Mouse (Mus musculus): ENCODE results near the gene Nes. TPM values are rescaled to one million over a fixed set of nuclear protein-coding genes. Genes with fewer than 3 reads are reported as not detected.

Nes gene
- polyA plus RNA-seq, 1 experiment from 2014 or later: 28.9 TPM

DNA sequence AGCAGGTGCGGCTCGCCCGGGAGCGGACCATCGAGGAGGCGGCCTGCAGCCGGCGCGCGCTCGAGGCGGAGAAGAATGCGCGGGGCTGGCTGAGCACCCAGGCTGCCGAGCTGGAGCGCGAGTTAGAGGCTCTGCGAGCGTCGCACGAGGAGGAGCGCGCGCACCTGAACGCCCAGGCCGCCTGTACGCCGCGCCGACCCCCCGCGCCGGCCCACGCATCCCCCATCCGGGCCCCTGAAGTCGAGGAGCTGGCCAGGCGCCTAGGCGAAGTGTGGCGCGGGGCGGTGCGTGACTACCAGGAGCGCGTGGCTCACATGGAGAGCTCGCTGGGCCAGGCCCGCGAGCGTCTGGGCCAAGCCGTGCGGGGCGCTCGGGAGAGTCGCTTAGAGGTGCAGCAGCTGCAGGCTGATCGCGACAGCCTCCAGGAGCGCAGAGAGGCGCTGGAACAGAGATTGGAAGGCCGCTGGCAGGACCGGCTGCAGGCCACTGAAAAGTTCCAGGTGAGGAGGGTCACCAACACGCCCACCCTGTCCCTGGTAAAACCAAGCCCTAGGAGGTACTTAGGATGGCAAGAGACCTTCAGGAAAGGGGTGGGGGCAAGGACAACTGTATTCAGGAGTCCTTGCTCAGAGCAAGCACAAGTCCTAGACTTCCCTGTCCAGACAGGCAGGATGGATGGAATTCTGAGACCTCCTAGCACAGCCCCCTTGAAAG, 768 bp downstream of the Nes start:
- H3K4me2 ChIP-seq (ENCODE audit: low read length): peak overlapping the region; percentile 84

DNA sequence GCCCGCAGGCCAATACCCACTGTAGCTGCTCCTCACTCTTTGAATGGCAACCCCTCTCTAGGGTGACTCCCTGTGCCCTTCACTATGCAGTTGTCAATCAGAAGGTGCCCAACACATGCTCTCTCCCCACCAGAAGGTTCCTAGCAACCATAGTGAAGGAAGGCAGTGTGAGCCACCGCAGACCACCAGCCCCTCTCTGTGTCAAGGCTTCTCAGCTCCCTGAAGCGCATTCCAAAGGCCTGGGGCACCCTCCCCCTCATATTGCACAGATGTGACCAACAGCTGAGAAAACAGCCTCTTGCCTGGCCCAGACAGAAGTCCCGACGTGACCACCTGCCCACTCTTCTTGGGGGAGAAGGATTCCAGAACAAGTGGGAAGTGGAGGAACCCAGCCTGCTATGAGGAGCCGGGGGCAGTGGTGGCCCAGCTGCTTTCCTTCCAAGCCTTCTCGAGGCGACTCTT, 1.4 kb downstream of the Nes start:
- no peak for DNase-seq (ENCODE audit: low spot score)
- WGBS: 10% methylated on average over 8 of the region's 8 CpGs
- Histone ChIP-seq H3K9me3 (replicated peaks; ENCODE audit: low read length) (no peaks in the 10 kb centered on the region), H3K4me2 (ENCODE audit: low read length) (peak overlapping the region; percentile 84), H3K4me1 (replicated peaks; ENCODE audit: insufficient read depth, low read length) (peaks cover 27% of the 10 kb centered on the region), H3K27ac (no peak overlapping the region), H3K36me3 (ENCODE audit: insufficient read depth, low read length) (peaks cover 7% of the 10 kb centered on the region; the same call in 1 of the 2 replicates), H3K4me3 (replicated peaks; ENCODE audit: low read depth, low read length) (peak overlapping the region; percentile 53), H3K9ac (ENCODE audit: low read depth, low read length) (peak overlapping the region; percentile 19; the same call in 1 of the 2 replicates), H3K27me3 (ENCODE audit: insufficient read depth, low read length) (no peaks in the 10 kb centered on the region)
- ATAC-seq (replicated peaks; ENCODE audit: low FRiP score, low read depth): no peak; the same call in 1 of the 2 replicates
- TF ChIP-seq CTCF (IDR thresholded peaks at IDR 0.05; ENCODE audit: low read depth): no peak

More for the DNA sequence above, 768 bp downstream of the Nes start:
- ATAC-seq (replicated peaks; ENCODE audit: low FRiP score, low read depth) (peak; percentile 14), DNase-seq (ENCODE audit: low spot score) (no peak)
- H3K27ac ChIP-seq: peak overlapping the region; percentile 71
- 1% methylated on average over 60 of the region's 60 CpGs for WGBS
- H3K9ac ChIP-seq (ENCODE audit: low read depth, low read length): peak overlapping the region; percentile 61
- peaks cover 1% of the 10 kb centered on the region; the same call in 1 of the 2 replicates for H3K36me3 ChIP-seq (ENCODE audit: insufficient read depth, low read length)
- peaks cover 27% of the 10 kb centered on the region for H3K4me1 ChIP-seq (replicated peaks; ENCODE audit: insufficient read depth, low read length)
- H3K27me3 ChIP-seq (ENCODE audit: insufficient read depth, low read length): no peaks in the 10 kb centered on the region
- H3K9me3 ChIP-seq (replicated peaks; ENCODE audit: low read length): no peaks in the 10 kb centered on the region
- peak overlapping the region; percentile 53 for H3K4me3 ChIP-seq (replicated peaks; ENCODE audit: low read depth, low read length)
- no peak for TF ChIP-seq CTCF (IDR thresholded peaks at IDR 0.05; ENCODE audit: low read depth)

GRCm38 (mm10) chr3:87972776-87973175, 1.9 kb downstream of the Nes start:
- ATAC-seq (replicated peaks; ENCODE audit: low FRiP score, low read depth) (no peak; the same call in 1 of the 2 replicates), DNase-seq (ENCODE audit: low spot score) (no peak)
- Histone ChIP-seq H3K4me2 (ENCODE audit: low read length) (peak overlapping the region; percentile 84), H3K27me3 (ENCODE audit: insufficient read depth, low read length) (no peaks in the 10 kb centered on the region), H3K36me3 (ENCODE audit: insufficient read depth, low read length) (peaks cover 7% of the 10 kb centered on the region; the same call in 1 of the 2 replicates), H3K4me3 (replicated peaks; ENCODE audit: low read depth, low read length) (peak overlapping the region; percentile 53), H3K9ac (ENCODE audit: low read depth, low read length) (no peak overlapping the region; the same call in 1 of the 2 replicates), H3K27ac (no peak overlapping the region), H3K4me1 (replicated peaks; ENCODE audit: insufficient read depth, low read length) (peaks cover 27% of the 10 kb centered on the region), H3K9me3 (replicated peaks; ENCODE audit: low read length) (no peaks in the 10 kb centered on the region)
- TF ChIP-seq CTCF (IDR thresholded peaks at IDR 0.05; ENCODE audit: low read depth): no peak
- WGBS: 19% methylated on average over 5 of the region's 5 CpGs

GRCm38 (mm10) chr3:87973593-87974380, 2.9 kb downstream of the Nes start:
- no peak for TF ChIP-seq CTCF (IDR thresholded peaks at IDR 0.05; ENCODE audit: low read depth)
- no peak for DNase-seq (ENCODE audit: low spot score)
- no peak overlapping the region for H3K27ac ChIP-seq
- H3K36me3 ChIP-seq (ENCODE audit: insufficient read depth, low read length): peaks cover 7% of the 10 kb centered on the region; the same call in 1 of the 2 replicates
- H3K4me2 ChIP-seq (ENCODE audit: low read length): peak overlapping the region; percentile 84
- H3K4me3 ChIP-seq (replicated peaks; ENCODE audit: low read depth, low read length): peak overlapping the region; percentile 53
- H3K27me3 ChIP-seq (ENCODE audit: insufficient read depth, low read length): no peaks in the 10 kb centered on the region
- H3K9ac ChIP-seq (ENCODE audit: low read depth, low read length): peak overlapping the region; percentile 43; the same call in 1 of the 2 replicates
- WGBS: 51% methylated on average over 14 of the region's 14 CpGs
- no peak for ATAC-seq (replicated peaks; ENCODE audit: low FRiP score, low read depth)
- H3K9me3 ChIP-seq (replicated peaks; ENCODE audit: low read length): no peaks in the 10 kb centered on the region
- peaks cover 27% of the 10 kb centered on the region for H3K4me1 ChIP-seq (replicated peaks; ENCODE audit: insufficient read depth, low read length)

DNA sequence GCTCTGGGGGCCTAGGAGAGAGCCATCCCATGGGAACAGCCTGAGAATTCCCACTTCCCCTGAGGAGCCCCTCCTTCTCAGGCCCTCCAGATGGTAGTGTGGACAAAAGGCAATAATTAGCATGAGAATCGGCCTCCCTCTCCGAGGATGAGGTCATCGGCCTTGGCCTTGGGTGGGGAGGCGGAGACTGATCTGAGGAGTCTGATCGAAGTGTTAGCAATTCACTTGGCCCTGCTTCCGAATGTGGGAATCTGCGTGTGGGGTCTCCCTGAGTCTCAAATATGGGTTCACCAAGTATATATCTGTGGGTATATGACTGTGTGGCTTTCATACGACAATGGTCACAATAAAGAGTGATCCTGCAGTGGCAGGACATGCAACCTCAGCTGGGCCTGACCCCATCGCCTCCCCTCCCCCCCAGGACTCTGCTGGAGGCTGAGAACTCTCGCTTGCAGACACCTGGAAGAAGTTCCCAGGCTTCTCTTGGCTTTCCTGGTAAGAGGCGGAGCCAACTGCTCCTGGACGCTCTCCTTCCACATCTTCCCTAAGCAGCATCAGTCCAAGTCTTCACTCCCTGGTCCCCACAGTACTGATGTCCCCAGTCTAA, 3.6 kb downstream of the Nes start:
- DNase-seq (ENCODE audit: low spot score) (no peak), ATAC-seq (replicated peaks; ENCODE audit: low FRiP score, low read depth) (no peak)
- Histone ChIP-seq H3K4me1 (replicated peaks; ENCODE audit: insufficient read depth, low read length) (peaks cover 27% of the 10 kb centered on the region), H3K4me3 (replicated peaks; ENCODE audit: low read depth, low read length) (0 out of 2 replicates have a peak overlapping the region, but pooled peaks have one; percentile 4), H3K27me3 (ENCODE audit: insufficient read depth, low read length) (no peaks in the 10 kb centered on the region), H3K4me2 (ENCODE audit: low read length) (peak overlapping the region; percentile 84), H3K9me3 (replicated peaks; ENCODE audit: low read length) (no peaks in the 10 kb centered on the region), H3K36me3 (ENCODE audit: insufficient read depth, low read length) (peaks cover 7% of the 10 kb centered on the region; the same call in 1 of the 2 replicates), H3K9ac (ENCODE audit: low read depth, low read length) (peak overlapping the region; percentile 43; the same call in 1 of the 2 replicates), H3K27ac (no peak overlapping the region)
- 34% methylated on average over 12 of the region's 12 CpGs for WGBS
- TF ChIP-seq CTCF (IDR thresholded peaks at IDR 0.05; ENCODE audit: low read depth): no peak

- Histone ChIP-seq H3K27me3 (ENCODE audit: insufficient read depth, low read length) (no peaks in the 10 kb centered on the region), H3K9me3 (replicated peaks; ENCODE audit: low read length) (no peaks in the 10 kb centered on the region), H3K4me2 (ENCODE audit: low read length) (no peak overlapping the region), H3K4me1 (replicated peaks; ENCODE audit: insufficient read depth, low read length) (peaks cover 34% of the 10 kb centered on the region), H3K36me3 (ENCODE audit: insufficient read depth, low read length) (peaks cover 7% of the 10 kb centered on the region; the same call in 1 of the 2 replicates), H3K27ac (no peak overlapping the region), H3K4me3 (replicated peaks; ENCODE audit: low read depth, low read length) (no peak overlapping the region), H3K9ac (ENCODE audit: low read depth, low read length) (no peak overlapping the region)
- no peak for DNase-seq (ENCODE audit: low spot score)
- TF ChIP-seq CTCF (IDR thresholded peaks at IDR 0.05; ENCODE audit: low read depth): no peak
- no peak for ATAC-seq (replicated peaks; ENCODE audit: low FRiP score, low read depth)
- WGBS: 83% methylated on average over 5 of the region's 5 CpGs
These were observed 8.6 kb downstream of the Nes start for GRCm38 (mm10) chr3:87979493-87979892.
